Mouse (Mus musculus): ENCODE measurements around the gene Map4k3.

DNA sequence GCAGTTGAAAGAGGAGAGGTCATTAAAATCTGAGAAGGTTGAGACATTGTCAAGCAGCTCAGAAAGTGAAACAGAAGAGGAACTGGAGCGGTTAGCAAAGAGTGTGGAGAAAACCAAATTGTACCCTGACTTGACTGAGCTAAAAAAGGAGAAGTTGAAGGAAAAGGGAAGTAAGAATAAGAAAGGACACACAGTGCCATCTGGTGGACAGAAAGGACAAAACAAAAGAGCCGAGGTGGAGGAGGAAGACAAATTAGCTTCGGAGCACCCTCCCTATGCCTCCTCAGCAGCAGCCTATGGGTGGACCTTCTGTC lies 163.7 kb downstream of the Map4k3 start:
- TF ChIP-seq CTCF (IDR thresholded peaks at IDR 0.05) (peak; percentile 60), EP300 (IDR thresholded peaks at IDR 0.05) (no peak)

All from lung, postnatal 0 days (tissue).